Mouse (Mus musculus) spleen, adult 12 weeks (tissue): ENCODE results near the gene Cdh12.

Experiments used
- DNase-seq: peaks from one replicate; pipeline ENCODE4 v3.0.0; 2022; ENCODE audit warnings: low spot score

Cdh12 gene

GRCm38 (mm10) chr15:20711859-20712258, 262.8 kb downstream of the Cdh12 start:
- DNase-seq, result no peak

DNA sequence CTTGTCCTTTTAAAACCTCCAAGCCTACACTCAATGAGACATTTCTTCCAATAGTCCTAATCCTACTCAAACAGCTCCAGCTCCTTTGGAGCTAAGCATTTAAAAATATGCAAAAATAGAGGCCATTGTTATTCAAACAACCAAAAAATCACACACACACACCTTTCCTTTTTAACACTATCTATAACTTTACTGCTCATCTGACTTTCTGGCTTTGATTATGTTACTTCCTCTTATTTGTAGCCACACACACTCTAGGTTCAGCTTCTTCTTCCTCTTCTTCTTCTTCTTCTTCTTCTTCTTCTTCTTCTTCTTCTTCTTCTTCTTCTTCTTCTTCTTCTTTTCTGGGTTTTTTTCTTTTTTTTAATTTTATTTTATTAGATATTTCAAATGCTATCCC, 323.2 kb downstream of the Cdh12 start:
- DNase-seq, result no peak

GRCm38 (mm10) chr15:20773423-20773822, 324.4 kb downstream of the Cdh12 start:
- no peak for DNase-seq

DNA sequence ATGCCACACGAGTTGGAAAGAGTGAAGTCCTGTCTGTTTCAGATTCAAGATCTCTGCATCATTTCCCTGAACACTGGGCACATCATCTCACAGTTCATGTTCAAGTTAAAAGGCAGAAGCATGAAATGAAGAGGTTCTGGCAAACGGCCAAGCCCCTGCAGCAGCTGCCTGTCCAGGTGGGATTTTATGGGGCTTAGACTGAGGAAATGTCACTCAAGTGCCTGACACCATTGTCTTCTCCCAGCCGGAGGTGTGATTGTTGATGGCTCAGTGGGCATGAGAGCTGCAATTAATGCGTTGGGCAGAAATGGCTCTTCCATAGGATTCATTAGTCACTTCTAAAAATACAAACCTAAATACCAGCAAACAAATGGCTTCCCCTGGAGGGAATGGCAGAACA, 347.9 kb downstream of the Cdh12 start:
- no peak for DNase-seq

DNA sequence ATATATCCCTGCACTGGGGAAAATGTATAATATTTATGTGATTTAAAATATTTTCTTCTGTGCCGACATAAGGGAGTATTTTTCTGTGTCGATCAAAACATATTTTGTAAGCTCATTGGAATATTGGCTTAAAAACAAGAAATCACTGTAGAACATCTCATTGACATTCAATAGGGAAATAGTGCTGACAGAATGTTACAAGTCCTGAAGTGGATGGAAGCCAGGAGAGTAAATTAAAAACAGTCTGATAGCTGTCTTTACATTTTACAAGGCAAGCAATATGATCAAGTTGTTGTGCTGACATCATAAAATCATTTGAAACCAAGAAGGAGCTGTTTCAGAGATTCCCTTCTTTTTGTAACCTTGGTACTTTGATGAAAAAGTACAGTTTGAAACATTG, 349.5 kb downstream of the Cdh12 start:
- DNase-seq, result no peak

DNA sequence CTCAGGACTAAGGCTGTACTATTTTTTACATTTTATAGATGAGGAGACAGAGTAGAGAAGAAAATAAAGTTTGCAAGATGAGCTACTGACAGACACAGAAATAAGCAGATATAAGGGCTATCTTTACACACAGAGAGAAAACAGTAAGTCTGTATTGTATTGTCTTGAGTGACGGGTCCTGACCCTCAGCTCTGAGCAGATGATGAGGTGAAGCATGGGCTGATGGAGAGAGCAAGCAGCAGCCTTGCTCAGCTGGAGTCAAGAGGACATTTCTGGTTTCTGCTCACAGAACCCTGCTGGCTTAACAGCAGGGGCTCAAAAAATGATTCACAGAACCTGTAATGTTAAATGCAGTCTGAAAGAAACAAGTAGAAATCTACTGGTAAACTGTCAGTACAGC, 386.8 kb downstream of the Cdh12 start:
- no peak for DNase-seq

- no peak for DNase-seq
These were observed 387.9 kb downstream of the Cdh12 start for GRCm38 (mm10) chr15:20836991-20837390.

- DNase-seq, result no peak
These were observed 392.4 kb downstream of the Cdh12 start for GRCm38 (mm10) chr15:20841479-20841878.

- DNase-seq, result no peak
These were observed 414.0 kb downstream of the Cdh12 start for GRCm38 (mm10) chr15:20863076-20863475.

DNA sequence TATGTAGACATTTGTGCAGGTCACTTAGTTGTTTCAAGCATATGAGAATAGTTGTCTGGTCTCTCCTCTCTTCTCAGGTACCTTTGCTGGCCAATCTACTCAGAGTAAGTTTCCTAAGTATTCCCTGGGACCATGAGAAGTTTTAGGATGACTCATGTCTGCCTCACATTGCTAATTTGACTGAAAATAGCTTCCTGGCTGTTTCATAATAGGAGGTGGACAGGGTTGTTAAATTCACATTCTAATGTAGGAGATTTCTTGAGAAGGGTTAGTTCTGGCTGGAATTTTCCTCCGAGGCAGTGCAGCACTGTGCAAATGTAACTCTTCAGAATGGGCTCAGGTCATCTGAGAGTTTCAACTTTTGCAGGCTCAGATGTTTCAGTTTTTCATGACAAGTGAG, 423.5 kb downstream of the Cdh12 start:
- DNase-seq, result no peak

DNA sequence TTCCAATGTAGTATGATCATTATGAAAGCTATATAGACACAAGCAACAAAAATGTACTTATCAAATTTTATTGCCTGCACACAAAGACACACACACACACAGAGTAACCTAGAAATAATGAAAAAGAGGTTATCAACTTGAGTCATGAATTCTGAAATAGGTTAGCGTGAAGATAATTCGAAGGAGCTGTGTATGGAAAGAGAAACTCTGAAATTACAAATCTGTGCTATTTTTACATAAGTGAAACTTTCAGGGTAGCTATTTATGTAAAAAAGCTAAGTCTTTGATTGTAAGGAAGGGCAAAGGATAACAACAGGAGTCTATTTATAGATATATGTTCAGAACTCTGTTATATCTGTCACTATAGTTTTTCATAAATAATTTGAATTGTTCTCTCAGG, 427.9 kb downstream of the Cdh12 start:
- DNase-seq, result no peak

DNA sequence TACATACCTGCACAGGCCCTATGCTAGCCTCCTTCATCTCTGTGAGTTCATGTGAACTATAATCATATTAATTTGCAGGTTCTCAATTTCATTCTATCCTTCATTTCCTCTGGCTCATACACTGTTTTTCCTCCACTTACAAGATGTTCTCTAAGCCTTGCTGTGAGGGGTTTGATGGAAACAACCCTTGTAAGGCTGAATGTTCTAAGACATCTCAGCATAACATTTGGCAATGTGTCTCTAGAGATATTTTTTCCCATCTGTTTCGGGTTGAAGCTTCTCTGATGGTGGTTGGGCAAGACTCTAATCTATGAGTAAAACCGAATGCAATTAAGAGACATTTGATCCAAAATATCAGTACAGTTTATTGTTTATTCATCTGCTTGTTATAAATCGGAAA, 444.4 kb downstream of the Cdh12 start:
- no peak for DNase-seq

DNA sequence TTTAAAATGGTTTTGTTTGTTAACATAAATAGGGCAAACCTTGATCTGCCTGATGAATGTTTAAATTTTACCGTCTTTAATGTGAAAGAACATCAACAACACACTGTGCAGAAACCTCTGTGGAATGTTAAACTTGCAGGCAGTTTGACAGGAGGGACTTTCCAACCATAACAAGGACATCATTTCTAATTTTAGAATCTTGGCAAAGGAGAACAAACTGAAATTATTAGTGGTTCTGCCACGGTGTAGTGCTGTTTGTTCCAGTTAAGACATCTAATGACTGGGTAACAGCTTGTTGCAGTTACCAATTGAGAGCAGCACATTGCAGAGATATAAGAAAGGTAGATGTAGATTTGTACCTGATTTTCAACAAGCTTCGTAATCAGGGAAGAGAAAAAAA, 453.5 kb downstream of the Cdh12 start:
- DNase-seq, result no peak

GRCm38 (mm10) chr15:20928221-20928620, 479.2 kb downstream of the Cdh12 start:
- no peak for DNase-seq

DNA sequence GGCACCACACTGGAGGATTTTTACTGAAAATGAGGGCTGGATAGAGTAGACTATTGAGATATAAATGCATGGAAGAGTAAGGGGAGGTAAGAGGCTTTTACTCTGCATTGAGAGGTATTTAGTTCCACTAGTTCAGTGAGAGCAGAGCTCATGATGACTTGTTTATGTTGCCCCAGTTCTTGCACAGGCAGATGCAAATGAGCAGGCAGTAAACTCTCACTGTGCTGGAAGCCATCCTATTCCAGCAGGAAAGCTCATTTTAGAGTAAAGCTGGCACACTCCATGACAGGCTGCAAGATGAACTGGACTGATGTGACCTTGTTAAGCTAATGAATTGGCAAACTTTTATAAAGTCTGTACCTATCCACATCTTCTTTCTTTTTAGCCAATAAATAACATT, 494.9 kb downstream of the Cdh12 start:
- no peak for DNase-seq

DNA sequence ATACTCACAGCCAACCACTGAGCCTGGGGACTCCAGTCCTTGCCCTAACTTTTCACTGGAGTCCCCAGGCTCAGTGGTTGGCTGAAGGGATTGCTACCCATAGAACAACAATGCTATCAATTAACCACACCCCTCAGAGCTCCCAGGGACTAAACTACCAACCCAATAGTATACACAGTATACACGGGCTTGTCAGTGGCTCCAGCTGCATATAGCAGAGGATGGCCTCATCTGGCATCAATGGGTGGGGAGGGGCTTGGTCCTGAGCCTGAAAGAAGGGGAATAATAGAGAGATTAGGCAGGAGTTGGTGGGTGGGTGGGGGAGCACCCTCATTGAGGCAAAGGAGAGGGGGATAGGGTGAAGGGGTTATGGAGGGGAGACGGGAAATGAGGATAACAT, 518.4 kb downstream of the Cdh12 start:
- DNase-seq, result no peak

- no peak for DNase-seq
These were observed 522.0 kb downstream of the Cdh12 start for GRCm38 (mm10) chr15:20971041-20971440.

GRCm38 (mm10) chr15:21000541-21000940, 551.5 kb downstream of the Cdh12 start:
- no peak for DNase-seq

DNA sequence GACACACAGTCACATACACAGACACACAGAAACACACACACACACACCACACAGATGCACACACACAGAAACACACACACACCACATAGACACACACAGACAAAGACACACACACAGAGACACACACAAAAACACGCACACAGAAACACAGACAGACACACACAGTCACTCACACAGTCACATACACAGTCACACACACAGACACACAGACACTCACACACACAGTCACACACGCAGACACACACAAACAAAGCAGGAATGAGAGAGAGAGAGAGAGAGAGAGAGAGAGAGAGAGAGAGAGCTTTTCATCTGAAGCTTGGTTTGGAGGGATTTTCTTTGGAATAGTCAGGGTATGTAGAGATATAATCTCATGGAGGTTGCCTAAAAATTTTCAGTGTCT, 558.9 kb downstream of the Cdh12 start:
- DNase-seq, result no peak

DNA sequence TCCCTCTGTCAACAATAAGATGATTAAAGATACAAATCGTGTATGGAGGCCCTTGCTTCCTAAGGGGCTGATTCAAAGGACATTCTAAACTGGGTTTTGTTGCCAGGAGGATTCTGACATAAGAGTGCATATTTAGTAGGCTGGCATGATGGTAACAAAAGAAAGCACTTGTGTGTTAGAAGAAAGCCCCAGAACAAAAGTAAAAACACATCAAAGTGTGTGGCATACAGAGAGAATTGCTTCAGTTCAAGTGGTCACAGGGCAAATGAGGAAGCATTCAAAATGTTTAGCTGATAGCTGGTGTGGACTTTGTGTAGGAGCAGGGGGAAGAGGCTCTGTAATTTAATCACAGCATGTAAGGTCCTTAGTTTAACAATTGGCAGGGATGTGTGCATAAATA, 559.4 kb downstream of the Cdh12 start:
- no peak for DNase-seq

GRCm38 (mm10) chr15:21008969-21009368, 559.9 kb downstream of the Cdh12 start:
- no peak for DNase-seq

GRCm38 (mm10) chr15:21063683-21064082, 614.6 kb downstream of the Cdh12 start:
- DNase-seq, result no peak

- no peak for DNase-seq
These were observed 620.2 kb downstream of the Cdh12 start for GRCm38 (mm10) chr15:21069264-21069663.

GRCm38 (mm10) chr15:21092824-21093223, 643.8 kb downstream of the Cdh12 start:
- no peak for DNase-seq
